Mouse (Mus musculus) heart, embryonic 11.5 days (tissue): ENCODE measurements around the gene Enah. TPM values are rescaled to one million over a fixed set of nuclear protein-coding genes. Genes with fewer than 3 reads are reported as not detected.

Source experiments
- ATAC-seq: fragments of 200-750 bp; cut with Nextera tagmentation; replicated peaks from 2 replicates; pipeline ENCODE4 v1.8.0; 2017; ENCODE audit warnings: moderate library complexity; ENCODE audit not compliant: insufficient number of reproducible peaks, low FRiP score, low TSS enrichment
- H3K27ac ChIP-seq: fragments of 300-500 bp; sonication (generic); 2 replicates; pipeline ENCODE4 v1.5.1; 2014; ENCODE audit warnings: mild to moderate bottlenecking, low read depth, low read length
- H3K27me3 ChIP-seq: fragments of 300-500 bp; sonication (generic); 2 replicates; pipeline ENCODE4 v1.6.1; 2014; ENCODE audit warnings: mild to moderate bottlenecking, low read length, mixed read lengths; ENCODE audit not compliant: control insufficient read depth, insufficient read depth
- H3K36me3 ChIP-seq: fragments of 300-500 bp; sonication (generic); 2 replicates; pipeline ENCODE4 v1.6.1; 2014; ENCODE audit warnings: mild to moderate bottlenecking, low read length, moderate library complexity, mixed read lengths; ENCODE audit not compliant: control insufficient read depth, insufficient read depth
- H3K4me1 ChIP-seq: fragments of 300-500 bp; sonication (generic); 2 replicates; pipeline ENCODE4 v1.6.1; 2014; ENCODE audit warnings: low read length; ENCODE audit not compliant: control insufficient read depth, insufficient read depth
- H3K4me2 ChIP-seq: fragments of 300-500 bp; sonication (generic); 2 replicates; pipeline ENCODE4 v1.6.1; 2014; ENCODE audit warnings: mild to moderate bottlenecking, moderate library complexity
- H3K4me3 ChIP-seq: fragments of 300-500 bp; sonication (generic); 2 replicates; pipeline ENCODE4 v1.5.1; 2014; ENCODE audit warnings: low read depth, low read length
- H3K9ac ChIP-seq: fragments of 300-500 bp; sonication (generic); 2 replicates; pipeline ENCODE4 v1.6.1; 2014; ENCODE audit warnings: mild to moderate bottlenecking, low read depth, low read length, moderate library complexity
- H3K9me3 ChIP-seq: fragments of 300-500 bp; sonication (generic); replicated peaks from 2 replicates; pipeline ENCODE4 v1.6.1; 2016; ENCODE audit warnings: low read length; ENCODE audit not compliant: control insufficient read depth
- WGBS: fragments of 180-500 bp; shearing (Covaris S2); extraction: QIAGEN DNeasy Blood & Tissue Kit; methylation state at CpG from one replicate; pipeline ENCODE4 v1.1.7; 2014; ENCODE audit not compliant: insufficient replicate concordance; 5-methylcytosine and 5-hydroxymethylcytosine counted together
- polyA plus RNA-seq: library from polyadenylated mRNA; unstranded; fragments of >200 nt; fragmentation: Nextera tagmentation; extraction: Ambion mirVana; gene quantifications from 2 replicates; pipeline ENCODE4 v1.2.1, GENCODE M21; 2014

Enah gene
- polyA plus RNA-seq, 1 experiment from 2014 or later: 32.1 TPM

- 12% methylated on average over 5 of the region's 5 CpGs for WGBS
- H3K4me1 ChIP-seq: peaks cover 4% of the 10 kb centered on the region; the same call in 1 of the 2 replicates
- H3K36me3 ChIP-seq: no peaks in the 10 kb centered on the region
- H3K27me3 ChIP-seq: peaks cover 5% of the 10 kb centered on the region; the same call in 1 of the 2 replicates
- H3K4me3 ChIP-seq: no peak overlapping the region
- peak; percentile 67; the same call in 1 of the 2 replicates for ATAC-seq
- H3K27ac ChIP-seq: no peak overlapping the region
- H3K4me2 ChIP-seq: no peak overlapping the region
- no peaks in the 10 kb centered on the region for H3K9me3 ChIP-seq
- H3K9ac ChIP-seq: no peak overlapping the region
These were observed 159.1 kb downstream of the Enah start for GRCm38 (mm10) chr1:181860659-181861058.

GRCm38 (mm10) chr1:181856329-181856728 is 163.5 kb downstream of the Enah start:
- no peaks in the 10 kb centered on the region for H3K27me3 ChIP-seq
- no peaks in the 10 kb centered on the region for H3K9me3 ChIP-seq
- peaks cover 7% of the 10 kb centered on the region; the same call in 1 of the 2 replicates for H3K4me1 ChIP-seq
- H3K36me3 ChIP-seq: no peaks in the 10 kb centered on the region
- no peak overlapping the region for H3K4me2 ChIP-seq
- 78% methylated on average over 2 of the region's 2 CpGs for WGBS
- no peak for ATAC-seq
- H3K9ac ChIP-seq: no peak overlapping the region
- no peak overlapping the region for H3K27ac ChIP-seq
- no peak overlapping the region for H3K4me3 ChIP-seq

- Histone ChIP-seq H3K4me1 (peaks cover 7% of the 10 kb centered on the region; the same call in 1 of the 2 replicates), H3K9ac (no peak overlapping the region), H3K36me3 (no peaks in the 10 kb centered on the region), H3K27ac (no peak overlapping the region), H3K9me3 (no peaks in the 10 kb centered on the region), H3K4me3 (no peak overlapping the region), H3K27me3 (no peaks in the 10 kb centered on the region), H3K4me2 (no peak overlapping the region)
- 100% methylated on average over 2 of the region's 2 CpGs for WGBS
- no peak for ATAC-seq
These were observed 165.0 kb downstream of the Enah start for GRCm38 (mm10) chr1:181854829-181855228.

- peak overlapping the region; percentile 25 for H3K4me3 ChIP-seq
- H3K36me3 ChIP-seq: no peaks in the 10 kb centered on the region
- no peaks in the 10 kb centered on the region for H3K9me3 ChIP-seq
- H3K4me2 ChIP-seq: peak overlapping the region; percentile 64
- no peaks in the 10 kb centered on the region for H3K27me3 ChIP-seq
- peak overlapping the region; percentile 60 for H3K9ac ChIP-seq
- WGBS: 11% methylated on average over 16 of the region's 21 CpGs
- peak; percentile 39; the same call in 1 of the 2 replicates for ATAC-seq
- no peak overlapping the region for H3K27ac ChIP-seq
- peaks cover 7% of the 10 kb centered on the region; the same call in 1 of the 2 replicates for H3K4me1 ChIP-seq
These were observed 166.6 kb downstream of the Enah start for GRCm38 (mm10) chr1:181853081-181853736.

- Histone ChIP-seq H3K27ac (0 out of 2 replicates have a peak overlapping the region, but pooled peaks have one; percentile 5), H3K4me1 (peaks cover 11% of the 10 kb centered on the region; the same call in 1 of the 2 replicates), H3K36me3 (no peaks in the 10 kb centered on the region), H3K27me3 (no peaks in the 10 kb centered on the region), H3K4me2 (peak overlapping the region; percentile 64), H3K4me3 (peak overlapping the region; percentile 27; the same call in 1 of the 2 replicates), H3K9me3 (no peaks in the 10 kb centered on the region), H3K9ac (peak overlapping the region; percentile 36; the same call in 1 of the 2 replicates)
- WGBS: 35% methylated on average over 13 of the region's 13 CpGs
- peak; percentile 26; the same call in 1 of the 2 replicates for ATAC-seq
These were observed 167.3 kb downstream of the Enah start for GRCm38 (mm10) chr1:181852466-181852865.

GRCm38 (mm10) chr1:181851521-181852310 is 168.1 kb downstream of the Enah start:
- Histone ChIP-seq H3K4me2 (peak overlapping the region; percentile 64; the same call in 1 of the 2 replicates), H3K9me3 (no peaks in the 10 kb centered on the region), H3K36me3 (no peaks in the 10 kb centered on the region), H3K27ac (no peak overlapping the region), H3K4me3 (no peak overlapping the region), H3K27me3 (no peaks in the 10 kb centered on the region), H3K9ac (no peak overlapping the region), H3K4me1 (peaks cover 11% of the 10 kb centered on the region; the same call in 1 of the 2 replicates)
- WGBS: 61% methylated on average over 12 of the region's 12 CpGs
- ATAC-seq: no peak

- H3K4me2 ChIP-seq: no peak overlapping the region
- WGBS: 73% methylated on average over 4 of the region's 4 CpGs
- no peak overlapping the region for H3K27ac ChIP-seq
- H3K27me3 ChIP-seq: no peaks in the 10 kb centered on the region
- ATAC-seq: no peak
- no peak overlapping the region for H3K9ac ChIP-seq
- no peaks in the 10 kb centered on the region for H3K9me3 ChIP-seq
- no peak overlapping the region for H3K4me3 ChIP-seq
- H3K36me3 ChIP-seq: no peaks in the 10 kb centered on the region
- H3K4me1 ChIP-seq: peaks cover 11% of the 10 kb centered on the region; the same call in 1 of the 2 replicates
These were observed 169.3 kb downstream of the Enah start for GRCm38 (mm10) chr1:181850441-181850840.

- Histone ChIP-seq H3K4me2 (no peak overlapping the region), H3K9ac (no peak overlapping the region), H3K4me3 (no peak overlapping the region), H3K9me3 (no peaks in the 10 kb centered on the region), H3K27ac (no peak overlapping the region), H3K27me3 (no peaks in the 10 kb centered on the region), H3K4me1 (peaks cover 6% of the 10 kb centered on the region; the same call in 1 of the 2 replicates), H3K36me3 (no peaks in the 10 kb centered on the region)
- 86% methylated on average over 1 of the region's 1 CpGs for WGBS
- ATAC-seq: no peak
These were observed 171.6 kb downstream of the Enah start for GRCm38 (mm10) chr1:181848210-181848609.
